Mouse (Mus musculus) stomach, embryonic 14.5 days (tissue): ENCODE results near the gene Armc10. TPM values are rescaled to one million over a fixed set of nuclear protein-coding genes. Genes with fewer than 3 reads are reported as not detected.

Experiments used
- ATAC-seq: fragments of 200-750 bp; cut with Nextera tagmentation; 2 replicates; pipeline ENCODE4 v1.8.0; 2017; ENCODE audit warnings: low read depth, moderate TSS enrichment; ENCODE audit not compliant: insufficient number of reproducible peaks, insufficient read depth, low FRiP score
- H3K27ac ChIP-seq: fragments of 300-500 bp; sonication (generic); 2 replicates; pipeline ENCODE4 v1.5.1; 2014; ENCODE audit warnings: mild to moderate bottlenecking, low read length, moderate library complexity, mixed read lengths
- H3K27me3 ChIP-seq: fragments of 300-500 bp; sonication (generic); 2 replicates; pipeline ENCODE4 v1.6.1; 2014; ENCODE audit warnings: low read length, control low read depth, mixed read lengths; ENCODE audit not compliant: control insufficient read depth, insufficient read depth
- H3K36me3 ChIP-seq: fragments of 300-500 bp; sonication (generic); 2 replicates; pipeline ENCODE4 v1.6.1; 2014; ENCODE audit warnings: mild to moderate bottlenecking, control low read depth, low read length, moderate library complexity, mixed read lengths; ENCODE audit not compliant: control insufficient read depth, insufficient read depth
- H3K4me1 ChIP-seq: fragments of 300-500 bp; sonication (generic); 2 replicates; pipeline ENCODE4 v1.6.1; 2014; ENCODE audit warnings: low read length, control low read depth, mixed read lengths; ENCODE audit not compliant: control insufficient read depth, insufficient read depth
- H3K4me2 ChIP-seq: fragments of 300-500 bp; sonication (generic); replicated peaks from 2 replicates; pipeline ENCODE4 v1.6.1; 2014; ENCODE audit warnings: low read depth, low read length, control low read depth
- H3K4me3 ChIP-seq: fragments of 300-500 bp; sonication (generic); 2 replicates; pipeline ENCODE4 v1.5.1; 2014; ENCODE audit warnings: low read depth, low read length, control low read depth
- H3K9ac ChIP-seq: fragments of 300-500 bp; sonication (generic); replicated peaks from 2 replicates; pipeline ENCODE4 v1.6.1; 2014; ENCODE audit warnings: low read depth, mild to moderate bottlenecking, control low read depth, low read length, moderate library complexity, mixed read lengths
- H3K9me3 ChIP-seq: fragments of 300-500 bp; sonication (generic); 2 replicates; pipeline ENCODE4 v1.6.1; 2016; ENCODE audit warnings: low read depth, low read length, control low read depth; ENCODE audit not compliant: control insufficient read depth
- WGBS: fragments of 180-500 bp; shearing (Covaris S2); extraction: QIAGEN DNeasy Blood & Tissue Kit; methylation state at CpG from one replicate; pipeline ENCODE4 v1.1.7; 2014; 5-methylcytosine and 5-hydroxymethylcytosine counted together
- polyA plus RNA-seq: library from polyadenylated mRNA; unstranded; fragments of >200 nt; fragmentation: Nextera tagmentation; extraction: Ambion mirVana; gene quantifications from 2 replicates; pipeline ENCODE4 v1.2.1, GENCODE M21; 2014

Gene Armc10
- polyA plus RNA-seq, 1 experiment from 2014 or later, result 59.2 TPM

GRCm38 (mm10) chr5:21673742-21674141 lies 28.1 kb downstream of the Armc10 start:
- Histone ChIP-seq H3K9ac (no peak overlapping the region), H3K36me3 (no peaks in the 10 kb centered on the region), H3K4me2 (peak overlapping the region; percentile 37; the same call in 1 of the 2 replicates), H3K4me1 (peaks cover 6% of the 10 kb centered on the region; the same call in 1 of the 2 replicates), H3K9me3 (no peaks in the 10 kb centered on the region), H3K27ac (no peak overlapping the region; the same call in 1 of the 2 replicates), H3K27me3 (no peaks in the 10 kb centered on the region), H3K4me3 (no peak overlapping the region)
- ATAC-seq, result no peak
- 73% methylated on average over 9 of the region's 9 CpGs for WGBS

- H3K9ac ChIP-seq, result no peak overlapping the region
- WGBS, result 66% methylated on average over 12 of the region's 12 CpGs
- no peak overlapping the region for H3K4me3 ChIP-seq
- ATAC-seq, result no peak
- no peaks in the 10 kb centered on the region for H3K36me3 ChIP-seq
- H3K4me2 ChIP-seq, result no peak overlapping the region
- H3K27me3 ChIP-seq, result no peaks in the 10 kb centered on the region
- H3K27ac ChIP-seq, result no peak overlapping the region
- H3K4me1 ChIP-seq, result peaks cover 6% of the 10 kb centered on the region; the same call in 1 of the 2 replicates
- no peaks in the 10 kb centered on the region for H3K9me3 ChIP-seq
Measured at GRCm38 (mm10) chr5:21675019-21675418, 29.4 kb downstream of the Armc10 start.

GRCm38 (mm10) chr5:21675494-21675893 lies 29.9 kb downstream of the Armc10 start:
- H3K9ac ChIP-seq, result no peak overlapping the region
- H3K27me3 ChIP-seq, result no peaks in the 10 kb centered on the region
- ATAC-seq, result no peak
- H3K9me3 ChIP-seq, result no peaks in the 10 kb centered on the region
- no peaks in the 10 kb centered on the region for H3K36me3 ChIP-seq
- WGBS, result 96% methylated on average over 23 of the region's 23 CpGs
- peaks cover 6% of the 10 kb centered on the region; the same call in 1 of the 2 replicates for H3K4me1 ChIP-seq
- H3K27ac ChIP-seq, result no peak overlapping the region
- no peak overlapping the region for H3K4me3 ChIP-seq
- no peak overlapping the region for H3K4me2 ChIP-seq

- H3K4me3 ChIP-seq, result no peak overlapping the region
- no peaks in the 10 kb centered on the region for H3K36me3 ChIP-seq
- no peak overlapping the region for H3K27ac ChIP-seq
- peaks cover 6% of the 10 kb centered on the region; the same call in 1 of the 2 replicates for H3K4me1 ChIP-seq
- H3K9ac ChIP-seq, result no peak overlapping the region
- ATAC-seq, result no peak
- H3K27me3 ChIP-seq, result no peaks in the 10 kb centered on the region
- WGBS, result 95% methylated on average over 6 of the region's 6 CpGs
- no peaks in the 10 kb centered on the region for H3K9me3 ChIP-seq
- no peak overlapping the region for H3K4me2 ChIP-seq
Measured at GRCm38 (mm10) chr5:21677939-21678338, 32.3 kb downstream of the Armc10 start.

GRCm38 (mm10) chr5:21678363-21678762 lies 32.8 kb downstream of the Armc10 start:
- Histone ChIP-seq H3K27me3 (no peaks in the 10 kb centered on the region), H3K36me3 (no peaks in the 10 kb centered on the region), H3K27ac (no peak overlapping the region), H3K4me2 (no peak overlapping the region), H3K4me3 (no peak overlapping the region), H3K9me3 (no peaks in the 10 kb centered on the region), H3K9ac (no peak overlapping the region), H3K4me1 (peaks cover 4% of the 10 kb centered on the region; the same call in 1 of the 2 replicates)
- ATAC-seq, result no peak
- 95% methylated on average over 9 of the region's 9 CpGs for WGBS

- H3K36me3 ChIP-seq, result no peaks in the 10 kb centered on the region
- H3K4me3 ChIP-seq, result no peak overlapping the region
- no peaks in the 10 kb centered on the region for H3K4me1 ChIP-seq
- H3K4me2 ChIP-seq, result no peak overlapping the region
- H3K9ac ChIP-seq, result no peak overlapping the region
- no peak for ATAC-seq
- no peaks in the 10 kb centered on the region; the same call in 1 of the 2 replicates for H3K9me3 ChIP-seq
- 73% methylated on average over 4 of the region's 4 CpGs for WGBS
- no peaks in the 10 kb centered on the region for H3K27me3 ChIP-seq
- no peak overlapping the region for H3K27ac ChIP-seq
Measured at GRCm38 (mm10) chr5:21680029-21680428, 34.4 kb downstream of the Armc10 start.

- no peaks in the 10 kb centered on the region for H3K4me1 ChIP-seq
- H3K9me3 ChIP-seq, result no peaks in the 10 kb centered on the region; the same call in 1 of the 2 replicates
- H3K4me3 ChIP-seq, result no peak overlapping the region
- H3K9ac ChIP-seq, result no peak overlapping the region
- WGBS, result 79% methylated on average over 5 of the region's 5 CpGs
- H3K36me3 ChIP-seq, result no peaks in the 10 kb centered on the region
- no peaks in the 10 kb centered on the region for H3K27me3 ChIP-seq
- H3K27ac ChIP-seq, result no peak overlapping the region
- no peak for ATAC-seq
- H3K4me2 ChIP-seq, result no peak overlapping the region
Measured at GRCm38 (mm10) chr5:21680940-21681339, 35.3 kb downstream of the Armc10 start.

GRCm38 (mm10) chr5:21683811-21684210 lies 38.2 kb downstream of the Armc10 start:
- ATAC-seq, result no peak
- Histone ChIP-seq H3K36me3 (no peaks in the 10 kb centered on the region), H3K27ac (no peak overlapping the region), H3K27me3 (no peaks in the 10 kb centered on the region), H3K4me2 (no peak overlapping the region), H3K4me3 (no peak overlapping the region), H3K9me3 (no peaks in the 10 kb centered on the region; the same call in 1 of the 2 replicates), H3K4me1 (no peaks in the 10 kb centered on the region), H3K9ac (no peak overlapping the region)
- 94% methylated on average over 9 of the region's 9 CpGs for WGBS

- no peaks in the 10 kb centered on the region for H3K4me1 ChIP-seq
- no peak overlapping the region for H3K4me3 ChIP-seq
- H3K9ac ChIP-seq, result no peak overlapping the region
- no peaks in the 10 kb centered on the region for H3K36me3 ChIP-seq
- H3K27me3 ChIP-seq, result no peaks in the 10 kb centered on the region
- no peak overlapping the region for H3K4me2 ChIP-seq
- ATAC-seq, result no peak
- 66% methylated on average over 10 of the region's 10 CpGs for WGBS
- H3K9me3 ChIP-seq, result no peaks in the 10 kb centered on the region; the same call in 1 of the 2 replicates
- H3K27ac ChIP-seq, result no peak overlapping the region
Measured at GRCm38 (mm10) chr5:21685001-21685400, 39.4 kb downstream of the Armc10 start.
